Mouse (Mus musculus) layer of hippocampus, adult 9-11 months (tissue): ENCODE results near the gene Btnl1.

Experiments used
- DNase-seq: peaks from one replicate; pipeline ENCODE4 v3.0.0; 2022

Btnl1 gene

GRCm38 (mm10) chr17:34386656-34387055, 9.7 kb downstream of the Btnl1 start:
- DNase-seq, result no peak

DNA sequence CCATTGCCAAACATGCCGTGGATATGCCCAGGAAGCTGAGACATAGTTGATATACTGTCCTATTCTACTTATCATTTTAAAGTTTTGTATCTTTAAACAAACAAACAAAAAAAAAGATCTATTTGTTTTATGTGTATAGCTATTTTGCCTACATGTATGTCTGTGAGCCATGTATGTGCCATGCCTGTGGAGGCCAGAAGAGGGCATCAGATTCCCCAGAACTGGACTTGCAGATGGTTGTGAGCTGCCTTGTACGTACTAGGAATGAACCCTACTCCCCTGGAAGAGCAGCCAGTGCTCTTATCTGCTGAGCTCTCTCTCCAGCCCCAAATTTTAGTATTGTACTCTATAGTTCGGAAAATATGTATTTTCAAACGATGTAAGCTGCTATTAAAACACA, 11.6 kb downstream of the Btnl1 start:
- peak; percentile 17 for DNase-seq

- DNase-seq, result no peak
Observed at GRCm38 (mm10) chr17:34391507-34391906, 14.6 kb downstream of the Btnl1 start.

- DNase-seq, result no peak
Observed at GRCm38 (mm10) chr17:34392321-34392720, 15.4 kb downstream of the Btnl1 start.

GRCm38 (mm10) chr17:34397357-34397756, 20.4 kb downstream of the Btnl1 start:
- DNase-seq, result no peak

DNA sequence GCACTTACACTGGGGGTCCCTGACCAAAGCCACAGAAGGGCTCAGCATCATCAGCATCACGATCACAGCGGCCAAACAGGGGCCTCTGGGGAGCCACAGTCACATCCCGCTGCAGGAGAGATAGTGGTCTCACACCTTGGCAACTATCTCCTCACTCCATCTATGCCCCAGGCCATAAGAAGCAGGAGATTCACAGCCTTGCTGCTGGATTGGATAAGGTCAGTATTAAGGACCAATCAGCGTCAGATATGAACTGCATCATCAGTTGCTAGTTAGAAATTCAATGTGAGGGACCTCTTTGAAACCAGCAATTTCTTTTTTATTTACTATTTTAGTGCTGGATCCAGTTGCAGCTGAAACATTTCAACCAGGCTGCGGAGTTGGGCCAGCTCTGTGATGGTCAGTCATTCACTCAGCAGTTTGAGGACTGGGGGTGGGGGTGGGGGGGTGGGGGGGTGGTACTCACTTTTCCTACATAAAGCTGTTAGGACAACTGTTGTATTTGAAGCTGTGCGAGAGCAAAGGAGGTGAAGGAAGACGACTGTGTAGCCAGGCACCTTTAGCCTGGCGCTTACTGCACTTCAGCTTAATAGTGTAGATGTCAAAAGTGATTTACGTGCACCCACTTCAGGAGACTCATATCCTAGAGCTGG, 21.3 kb downstream of the Btnl1 start:
- DNase-seq, result peak; percentile 86

DNA sequence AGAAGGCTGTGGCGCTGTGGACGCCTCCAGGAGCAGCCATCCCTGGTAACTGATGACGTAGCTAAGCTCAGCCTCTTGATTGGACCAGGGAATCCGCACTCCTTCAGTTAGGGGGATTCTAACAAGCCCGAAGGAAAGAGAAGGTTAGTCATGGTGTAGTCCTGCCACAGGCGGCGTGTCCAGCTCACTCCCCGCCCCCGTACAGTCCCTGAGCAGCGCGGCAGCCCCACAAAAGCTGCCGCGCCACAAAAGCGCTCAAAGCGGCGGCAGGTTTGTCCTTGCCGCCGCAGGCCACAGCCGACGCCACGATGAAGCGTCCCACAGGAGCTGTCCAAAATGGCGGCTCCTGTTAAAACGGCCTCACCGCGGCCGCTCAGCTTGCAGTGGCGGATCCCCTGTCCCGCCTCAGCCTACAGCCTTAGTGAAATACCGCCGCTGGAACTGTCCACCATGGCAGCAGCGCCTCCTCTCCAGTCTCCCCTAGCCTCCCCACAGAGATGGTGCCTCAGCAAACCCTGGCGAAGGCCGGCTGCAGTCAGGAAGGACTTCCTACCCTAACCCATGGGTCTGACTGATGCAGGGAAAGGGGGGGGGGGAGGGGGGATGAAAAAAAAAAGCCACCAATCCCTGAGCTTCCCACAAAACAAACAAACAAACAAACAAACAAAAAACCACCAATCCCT, 21.9 kb downstream of the Btnl1 start, which contains the start of gene BC051142:
TSS of gene BC051142 (plus strand) at position 110 of the 683 bp plus-strand sequence.
- peak; percentile 89 for DNase-seq

DNA sequence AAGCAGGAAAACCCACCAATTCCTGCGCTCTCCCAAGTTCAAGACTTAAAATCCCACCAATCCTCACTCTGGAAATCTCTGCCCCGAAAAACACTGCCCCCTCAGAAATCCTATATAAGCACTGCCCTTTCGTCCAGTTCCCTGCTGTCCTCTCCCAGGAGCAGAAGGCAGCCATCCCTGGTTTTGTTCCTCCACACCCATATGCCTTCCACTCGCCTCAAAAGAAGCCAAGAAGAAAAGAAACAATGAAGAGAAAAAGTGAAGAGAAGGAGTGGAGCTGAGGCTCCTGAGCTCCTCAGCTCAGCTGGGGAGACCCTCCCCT, 22.4 kb downstream of the Btnl1 start:
- DNase-seq, result no peak

DNA sequence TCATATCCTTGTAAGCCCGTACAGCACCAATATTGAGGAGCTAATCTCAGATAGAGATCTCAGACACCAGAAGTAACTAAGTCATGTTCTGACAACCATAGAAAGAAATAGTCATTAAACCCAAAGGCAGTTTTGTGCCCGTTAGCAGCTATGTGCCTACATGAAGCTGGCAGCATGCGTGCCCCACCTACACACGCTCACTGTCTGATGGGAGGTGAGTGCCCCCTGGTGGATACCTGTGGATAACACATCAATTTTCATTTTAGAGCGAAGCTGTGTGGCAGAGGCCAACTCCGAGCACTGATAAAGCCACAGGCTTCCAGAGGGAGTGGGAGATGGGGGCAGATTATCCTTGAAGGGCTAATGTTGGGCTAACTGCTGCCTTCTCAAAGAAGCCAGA, 34.2 kb downstream of the Btnl1 start:
- peak; percentile 76 for DNase-seq

DNA sequence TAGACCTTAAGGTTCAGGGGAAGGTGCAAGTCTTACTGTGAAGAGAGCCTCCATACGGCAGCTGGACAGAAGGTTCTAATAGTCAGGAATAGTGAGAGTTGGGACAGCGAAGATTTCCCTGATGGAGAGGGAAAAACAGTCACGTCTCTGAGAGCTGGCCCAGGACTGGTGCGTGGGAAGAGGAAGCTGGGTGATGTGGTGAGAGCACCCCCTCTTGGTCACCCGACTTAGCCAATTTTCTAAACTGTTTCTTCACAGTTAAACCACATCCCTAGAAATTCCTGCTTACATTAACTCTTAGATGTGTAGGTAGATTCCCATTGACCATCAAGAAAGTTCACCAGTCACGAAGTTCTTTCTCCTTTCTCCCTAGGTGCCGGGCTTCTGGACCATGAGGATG, 43.1 kb downstream of the Btnl1 start:
- no peak for DNase-seq

DNA sequence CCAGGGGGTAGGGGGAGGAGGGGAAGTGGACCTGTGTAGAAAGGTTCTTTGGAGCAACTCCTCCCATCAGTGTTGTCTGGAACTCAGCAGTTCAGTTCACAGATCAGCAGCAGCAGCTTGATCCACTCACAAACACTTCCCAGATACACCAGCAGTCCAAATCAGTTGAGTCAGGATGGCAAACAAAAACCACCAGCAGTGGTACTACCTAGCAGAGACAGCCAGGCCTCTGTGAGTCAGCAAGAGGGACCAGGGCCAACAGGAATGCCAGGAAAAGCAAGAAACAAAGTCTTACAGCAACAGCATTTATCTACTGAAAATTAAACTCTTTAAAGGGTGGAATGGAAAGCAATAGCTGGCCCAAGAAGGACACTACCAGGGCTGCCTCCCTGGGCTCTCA, 50.7 kb downstream of the Btnl1 start:
- no peak for DNase-seq
